Mouse (Mus musculus): ENCODE data around the gene Pla2g2d. TPM values are rescaled to one million over a fixed set of nuclear protein-coding genes. Genes with fewer than 3 reads are reported as not detected.
"Not testable (repeated sequence)": the region's sequence is repeated elsewhere in the genome, so short reads cannot be mapped to it uniquely, and the experiment has no call there.

The Pla2g2d gene
- polyA plus RNA-seq, 1 experiment from 2014 or later: 0.26 TPM

DNA sequence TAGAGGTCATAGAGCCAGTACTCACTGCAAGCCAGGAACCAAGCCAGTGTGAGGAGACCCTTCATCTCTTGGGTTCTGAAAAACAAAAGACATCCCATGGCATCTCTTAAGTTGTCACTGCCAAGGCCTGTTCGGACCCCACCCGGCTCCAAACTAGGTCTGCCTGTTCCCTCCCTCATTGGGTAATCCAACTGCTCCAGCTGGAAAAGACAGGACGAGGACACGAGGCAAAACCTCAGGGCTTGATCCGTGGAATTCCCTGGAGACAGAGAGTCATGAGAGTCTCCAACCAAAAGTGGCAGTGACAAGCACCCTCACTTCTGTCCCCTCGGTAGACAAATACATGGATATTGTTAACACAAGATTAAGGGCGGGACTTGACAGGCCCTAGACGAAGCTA lies 30.6 kb downstream of the Pla2g2d start:
- 72% methylated on average over 8 of the region's 8 CpGs for WGBS

DNA sequence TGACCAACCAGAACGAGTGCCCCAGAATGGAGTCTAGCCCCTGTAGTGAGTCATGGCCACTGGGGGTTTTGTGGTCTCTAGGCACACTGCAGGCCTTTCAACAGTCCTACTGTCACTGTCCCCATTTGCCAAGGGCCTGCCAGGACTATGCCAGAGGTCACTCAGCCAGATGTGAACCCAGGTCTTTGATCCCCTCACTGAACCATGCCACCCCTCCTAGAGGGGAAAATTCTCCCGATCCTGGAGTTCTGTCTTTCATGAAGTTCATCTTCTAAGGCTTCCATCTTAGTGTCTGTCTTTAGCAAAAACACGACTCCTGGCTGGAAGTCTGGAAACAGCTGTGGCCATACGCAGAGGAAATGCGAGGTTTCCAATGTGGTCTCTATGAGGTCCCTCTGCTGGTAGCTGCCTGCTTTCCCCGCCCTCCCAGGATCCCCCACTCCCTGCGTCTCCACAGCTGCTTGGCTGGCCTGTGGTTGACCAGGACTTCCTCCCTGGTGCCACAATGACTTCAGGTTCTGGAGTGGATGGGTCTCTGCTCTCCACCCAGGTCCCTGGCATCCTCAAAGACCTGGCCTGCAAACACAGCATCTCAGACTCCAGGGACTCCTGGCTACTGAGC lies 31.5 kb downstream of the Pla2g2d start:
- H3K4me3 ChIP-seq: no peak overlapping the region
- H3K9me3 ChIP-seq: no peaks in the 10 kb centered on the region
- no peaks in the 10 kb centered on the region for H3K36me3 ChIP-seq
- no peak overlapping the region for H3K9ac ChIP-seq
- no peak overlapping the region for H3K27ac ChIP-seq
- H3K4me2 ChIP-seq: no peak overlapping the region
- WGBS: 42% methylated on average over 7 of the region's 7 CpGs
- peaks cover 6% of the 10 kb centered on the region; the same call in 1 of the 2 replicates for H3K4me1 ChIP-seq
- ATAC-seq (ENCODE audit: insufficient number of reproducible peaks, low FRiP score, low TSS enrichment, low read depth): 0 out of 2 replicates have a peak, but pooled peaks have one; percentile 17
- H3K27me3 ChIP-seq: no peaks in the 10 kb centered on the region

More for the DNA sequence above, 30.6 kb downstream of the Pla2g2d start:
- Histone ChIP-seq H3K4me1 (peaks cover 6% of the 10 kb centered on the region; the same call in 1 of the 2 replicates), H3K9me3 (no peaks in the 10 kb centered on the region), H3K27ac (no peak overlapping the region), H3K4me2 (no peak overlapping the region), H3K4me3 (no peak overlapping the region), H3K36me3 (no peaks in the 10 kb centered on the region), H3K27me3 (no peaks in the 10 kb centered on the region), H3K9ac (no peak overlapping the region)
- no peak for ATAC-seq (ENCODE audit: insufficient number of reproducible peaks, low FRiP score, low TSS enrichment, low read depth)

DNA sequence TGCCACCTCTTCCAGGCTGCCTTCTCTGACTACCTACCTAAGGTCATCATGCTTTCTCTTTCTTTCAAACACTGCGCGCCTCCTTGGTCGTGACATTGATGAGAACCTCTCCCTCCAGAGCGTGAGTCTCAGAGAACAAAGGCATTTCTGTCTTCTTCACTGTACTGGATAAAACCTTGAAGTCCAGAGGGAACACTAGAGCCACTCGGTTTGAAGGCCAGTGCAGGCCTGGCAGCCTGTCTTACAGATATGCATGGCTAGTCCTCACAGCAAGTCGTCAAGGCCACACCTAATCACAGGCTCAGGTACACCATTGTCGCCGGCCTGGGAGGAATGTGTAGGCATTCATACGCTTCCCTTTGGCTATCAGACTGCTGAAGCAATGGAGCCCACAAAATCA lies 40.6 kb downstream of the Pla2g2d start:
- H3K36me3 ChIP-seq: no peaks in the 10 kb centered on the region
- H3K27me3 ChIP-seq: no peaks in the 10 kb centered on the region
- no peak overlapping the region for H3K4me3 ChIP-seq
- H3K9ac ChIP-seq: no peak overlapping the region
- ATAC-seq (ENCODE audit: insufficient number of reproducible peaks, low FRiP score, low TSS enrichment, low read depth): no peak
- peaks cover 7% of the 10 kb centered on the region for H3K4me1 ChIP-seq
- 83% methylated on average over 9 of the region's 9 CpGs for WGBS
- H3K9me3 ChIP-seq: no peaks in the 10 kb centered on the region
- H3K4me2 ChIP-seq: no peak overlapping the region
- H3K27ac ChIP-seq: no peak overlapping the region

DNA sequence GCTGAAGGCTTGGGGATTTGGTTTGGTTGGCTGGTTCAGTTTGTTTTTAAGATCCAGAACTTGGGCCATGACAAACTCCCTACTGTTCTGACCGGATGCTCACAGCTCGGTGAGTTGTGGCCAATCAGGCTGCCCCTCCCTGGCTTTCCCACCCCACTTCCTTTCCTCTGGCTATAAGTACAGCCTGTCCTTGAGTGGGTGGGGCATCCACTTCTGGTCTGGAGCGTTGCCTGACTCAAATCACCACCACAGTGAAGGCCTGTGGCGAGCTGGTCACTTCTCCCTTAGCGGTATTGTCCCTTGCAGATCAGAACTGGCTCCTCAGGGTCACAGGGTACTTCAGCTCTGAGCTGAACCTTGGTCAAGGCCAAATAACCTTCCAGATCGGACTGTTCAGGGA lies 42.2 kb downstream of the Pla2g2d start:
- no peaks in the 10 kb centered on the region for H3K27me3 ChIP-seq
- no peaks in the 10 kb centered on the region for H3K36me3 ChIP-seq
- H3K9ac ChIP-seq: no peak overlapping the region
- H3K4me2 ChIP-seq: no peak overlapping the region
- no peak overlapping the region for H3K27ac ChIP-seq
- ATAC-seq (ENCODE audit: insufficient number of reproducible peaks, low FRiP score, low TSS enrichment, low read depth): no peak
- H3K9me3 ChIP-seq: no peaks in the 10 kb centered on the region
- H3K4me3 ChIP-seq: no peak overlapping the region
- WGBS: 79% methylated on average over 6 of the region's 6 CpGs
- peaks cover 7% of the 10 kb centered on the region for H3K4me1 ChIP-seq

DNA sequence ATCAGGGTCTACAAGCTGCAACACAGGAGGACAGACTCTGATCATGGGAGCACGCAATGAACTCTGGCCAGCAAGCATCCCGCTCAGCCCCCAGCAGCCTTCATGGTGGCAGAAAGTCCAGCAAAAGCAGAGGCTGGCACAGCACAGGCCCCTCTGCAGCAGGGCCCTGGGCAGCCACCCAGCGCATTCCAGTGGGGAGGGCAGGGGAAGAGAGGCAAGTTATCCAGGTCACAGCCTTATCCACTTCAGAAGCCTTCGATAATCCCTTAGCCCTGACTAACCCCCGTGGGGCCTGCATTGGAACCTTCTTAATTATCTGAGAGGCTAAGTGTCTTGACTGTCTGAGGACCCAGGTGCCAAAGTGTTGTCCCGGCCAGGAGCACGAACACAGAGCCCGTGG lies 43.6 kb downstream of the Pla2g2d start:
- 37% methylated on average over 8 of the region's 8 CpGs for WGBS
- H3K36me3 ChIP-seq: no peaks in the 10 kb centered on the region
- no peak overlapping the region for H3K9ac ChIP-seq
- no peak overlapping the region for H3K27ac ChIP-seq
- no peak for ATAC-seq (ENCODE audit: insufficient number of reproducible peaks, low FRiP score, low TSS enrichment, low read depth)
- no peak overlapping the region for H3K4me2 ChIP-seq
- H3K4me1 ChIP-seq: peaks cover 7% of the 10 kb centered on the region
- no peak overlapping the region for H3K4me3 ChIP-seq
- H3K9me3 ChIP-seq: no peaks in the 10 kb centered on the region
- no peaks in the 10 kb centered on the region for H3K27me3 ChIP-seq

DNA sequence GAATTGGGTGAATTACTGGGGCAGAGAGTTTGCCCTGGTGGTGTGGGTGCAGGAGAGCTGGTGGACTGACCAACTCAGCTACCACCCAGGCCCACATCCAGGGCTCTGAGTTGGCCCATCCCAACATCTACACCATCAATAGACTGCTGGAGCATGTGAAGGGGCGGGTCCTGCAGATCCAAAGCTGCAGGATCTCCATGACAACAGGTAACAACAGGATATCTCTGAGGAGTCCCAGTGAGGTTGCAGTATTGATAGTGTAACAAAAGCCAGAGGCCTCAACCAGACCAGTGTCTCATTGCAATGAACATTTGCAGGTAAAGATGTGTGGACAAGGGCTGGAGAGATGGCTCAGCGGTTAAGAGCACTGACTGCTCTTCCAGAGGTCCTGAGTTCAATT lies 45.5 kb downstream of the Pla2g2d start:
- H3K27ac ChIP-seq: no peak overlapping the region
- peaks cover 11% of the 10 kb centered on the region for H3K4me1 ChIP-seq
- H3K36me3 ChIP-seq: no peaks in the 10 kb centered on the region
- H3K4me3 ChIP-seq: no peak overlapping the region
- no peak overlapping the region for H3K9ac ChIP-seq
- no peaks in the 10 kb centered on the region for H3K9me3 ChIP-seq
- no peaks in the 10 kb centered on the region for H3K27me3 ChIP-seq
- H3K4me2 ChIP-seq: no peak overlapping the region
- ATAC-seq (ENCODE audit: insufficient number of reproducible peaks, low FRiP score, low TSS enrichment, low read depth): no peak
- 90% methylated on average over 2 of the region's 2 CpGs for WGBS

DNA sequence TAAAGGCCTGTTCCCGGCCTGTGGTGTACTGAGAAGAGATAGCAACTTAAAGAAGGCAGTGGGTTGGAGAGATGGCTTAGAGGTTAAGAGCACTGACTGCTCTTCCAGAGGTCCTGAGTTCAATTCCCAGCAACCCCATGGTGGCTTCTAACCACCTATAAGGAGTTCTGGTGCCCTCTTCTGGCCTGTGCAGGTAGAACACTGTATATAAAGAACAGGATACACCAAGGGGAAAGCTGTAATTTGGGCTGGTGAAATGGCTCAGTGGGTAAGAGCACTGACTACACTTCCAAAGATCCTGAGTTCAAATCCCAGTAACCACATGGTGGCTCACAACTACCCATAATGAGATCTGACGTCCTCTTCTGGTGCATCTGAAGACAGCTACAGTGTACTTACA lies 48.6 kb downstream of the Pla2g2d start:
- H3K4me3 ChIP-seq; H3K4me2 ChIP-seq; H3K9me3 ChIP-seq; H3K27ac ChIP-seq; H3K36me3 ChIP-seq; ATAC-seq (ENCODE audit: insufficient number of reproducible peaks, low FRiP score, low TSS enrichment, low read depth); H3K27me3 ChIP-seq; H3K9ac ChIP-seq: not testable (repeated sequence)
- peaks cover 19% of the 10 kb centered on the region for H3K4me1 ChIP-seq
- WGBS: 76% methylated on average over 2 of the region's 2 CpGs

DNA sequence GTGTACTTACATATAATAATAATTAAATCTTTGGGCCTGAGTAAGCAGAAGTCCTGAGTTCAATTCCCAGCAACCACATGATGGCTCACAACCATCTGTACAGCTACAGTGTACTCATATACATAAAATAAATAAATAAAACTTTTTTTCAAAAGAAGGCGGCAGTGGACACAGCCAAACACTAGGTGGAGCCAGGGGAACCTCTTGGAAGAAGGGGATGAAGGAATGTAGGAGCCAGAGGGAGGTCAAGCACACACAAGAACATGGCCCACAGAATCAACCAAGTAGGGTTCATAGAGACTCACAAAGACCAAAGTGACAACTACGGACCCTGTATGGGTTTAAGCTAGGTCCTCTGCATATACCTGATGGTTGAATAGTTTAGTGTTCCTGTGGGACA lies 49.1 kb downstream of the Pla2g2d start:
- no peak for ATAC-seq (ENCODE audit: insufficient number of reproducible peaks, low FRiP score, low TSS enrichment, low read depth)
- H3K9ac ChIP-seq: no peak overlapping the region
- no peak overlapping the region for H3K4me2 ChIP-seq
- no peak overlapping the region for H3K27ac ChIP-seq
- 86% methylated on average over 2 of the region's 2 CpGs for WGBS
- H3K27me3 ChIP-seq: no peaks in the 10 kb centered on the region; the same call in 1 of the 2 replicates
- H3K9me3 ChIP-seq: no peaks in the 10 kb centered on the region
- H3K36me3 ChIP-seq: no peaks in the 10 kb centered on the region
- H3K4me1 ChIP-seq: peaks cover 17% of the 10 kb centered on the region
- no peak overlapping the region for H3K4me3 ChIP-seq

DNA sequence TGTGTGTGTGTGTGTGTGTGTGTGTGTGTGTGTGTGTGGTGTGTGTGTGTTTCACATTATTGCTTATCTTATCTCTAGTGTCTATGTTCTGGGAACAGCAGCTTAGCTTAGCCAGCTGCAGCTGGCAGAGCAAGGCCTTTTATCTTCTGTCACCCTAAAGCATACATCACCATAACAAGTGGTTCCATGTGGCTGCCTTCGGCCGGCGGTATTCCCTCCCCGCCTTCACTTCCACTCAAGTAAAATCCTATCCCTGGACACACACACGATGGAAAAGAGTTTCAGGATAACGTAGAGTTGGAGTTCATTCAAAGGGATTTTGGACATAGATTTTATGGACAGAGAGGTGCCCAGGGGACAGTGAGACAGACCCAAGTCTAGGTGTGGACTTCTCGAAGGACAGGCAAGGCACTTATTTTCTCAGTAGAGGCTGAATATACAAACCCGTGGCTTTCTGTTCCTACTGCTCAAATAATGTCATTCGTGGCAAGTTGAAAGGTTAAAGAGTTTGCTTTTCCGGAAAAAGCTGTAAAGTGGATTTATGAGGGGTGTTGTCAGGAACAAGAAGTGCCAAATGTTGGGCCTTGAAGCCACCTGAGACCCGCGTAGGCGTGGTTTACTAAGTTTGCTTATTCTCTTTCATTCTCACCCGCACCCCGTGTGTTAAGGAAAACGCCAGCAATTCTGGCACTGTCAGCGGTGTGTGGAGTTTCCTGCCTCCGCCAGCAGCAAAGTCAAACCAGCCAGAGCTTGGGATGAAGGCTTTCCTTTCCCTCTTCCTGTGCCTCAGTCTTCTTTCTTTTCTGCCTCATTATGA lies 50.4 kb downstream of the Pla2g2d start:
- H3K27me3 ChIP-seq: no peaks in the 10 kb centered on the region; the same call in 1 of the 2 replicates
- no peak overlapping the region for H3K4me2 ChIP-seq
- no peaks in the 10 kb centered on the region for H3K9me3 ChIP-seq
- H3K4me3 ChIP-seq: no peak overlapping the region
- no peaks in the 10 kb centered on the region for H3K36me3 ChIP-seq
- peak overlapping the region; percentile 47 for H3K27ac ChIP-seq
- H3K4me1 ChIP-seq: peaks cover 21% of the 10 kb centered on the region
- H3K9ac ChIP-seq: no peak overlapping the region
- ATAC-seq (ENCODE audit: insufficient number of reproducible peaks, low FRiP score, low TSS enrichment, low read depth): no peak
- WGBS: 16% methylated on average over 18 of the region's 18 CpGs

DNA sequence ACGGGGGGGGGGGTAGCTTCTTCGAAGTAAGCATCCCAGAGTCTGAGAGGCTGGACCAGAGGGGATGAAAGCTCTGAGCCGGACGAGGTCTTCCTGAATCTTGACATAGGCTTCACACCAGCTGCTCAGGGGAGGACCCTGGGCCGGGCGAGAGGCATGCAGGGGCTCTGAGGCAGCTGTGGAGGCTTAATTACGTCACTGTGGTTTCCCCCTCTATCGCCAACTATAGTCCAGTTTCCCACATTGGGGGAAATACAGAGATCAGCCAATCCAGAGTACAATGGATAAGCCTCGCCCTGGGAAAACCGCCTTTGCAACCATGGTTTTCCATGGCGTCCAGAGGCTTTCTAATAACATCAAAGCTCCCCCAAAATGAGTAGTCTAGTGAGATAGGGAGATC lies 51.6 kb downstream of the Pla2g2d start:
- Histone ChIP-seq H3K27me3 (peaks cover 5% of the 10 kb centered on the region; the same call in 1 of the 2 replicates), H3K9ac (no peak overlapping the region), H3K4me1 (peaks cover 21% of the 10 kb centered on the region), H3K27ac (no peak overlapping the region), H3K9me3 (no peaks in the 10 kb centered on the region), H3K4me2 (no peak overlapping the region), H3K36me3 (no peaks in the 10 kb centered on the region), H3K4me3 (no peak overlapping the region)
- ATAC-seq (ENCODE audit: insufficient number of reproducible peaks, low FRiP score, low TSS enrichment, low read depth): no peak
- WGBS: 45% methylated on average over 11 of the region's 11 CpGs
